Mouse (Mus musculus) midbrain, embryonic 12.5 days (tissue): ENCODE measurements around the gene Gimap4. TPM values are rescaled to one million over a fixed set of nuclear protein-coding genes. Genes with fewer than 3 reads are reported as not detected.

ENCODE experiments used
- ATAC-seq: fragments of 200-750 bp; cut with Nextera tagmentation; 2 replicates; pipeline ENCODE4 v1.8.0; 2017; ENCODE audit warnings: low read depth, moderate TSS enrichment, moderate library complexity; ENCODE audit not compliant: low FRiP score
- H3K27ac ChIP-seq: fragments of 300-500 bp; sonication (generic); replicated peaks from 2 replicates; pipeline ENCODE4 v1.5.1; 2016; ENCODE audit warnings: mild to moderate bottlenecking
- H3K27me3 ChIP-seq: fragments of 300-500 bp; sonication (generic); 2 replicates; pipeline ENCODE4 v1.6.1; 2016; ENCODE audit warnings: mild to moderate bottlenecking
- H3K36me3 ChIP-seq: fragments of 300-500 bp; sonication (generic); 2 replicates; pipeline ENCODE4 v1.6.1; 2016
- H3K4me1 ChIP-seq: fragments of 300-500 bp; sonication (generic); 2 replicates; pipeline ENCODE4 v1.6.1; 2016
- H3K4me2 ChIP-seq: fragments of 300-500 bp; sonication (generic); replicated peaks from 2 replicates; pipeline ENCODE4 v1.6.1; 2016; ENCODE audit warnings: mild to moderate bottlenecking, moderate library complexity
- H3K4me3 ChIP-seq: fragments of 300-500 bp; sonication (generic); 2 replicates; pipeline ENCODE4 v1.5.1; 2016; ENCODE audit warnings: mild to moderate bottlenecking
- H3K9ac ChIP-seq: fragments of 300-500 bp; sonication (generic); replicated peaks from 2 replicates; pipeline ENCODE4 v1.6.1; 2016; ENCODE audit warnings: mild to moderate bottlenecking, moderate library complexity
- H3K9me3 ChIP-seq: fragments of 300-500 bp; sonication (generic); 2 replicates; pipeline ENCODE4 v1.6.1; 2016; ENCODE audit warnings: mild to moderate bottlenecking
- WGBS: fragments of 180-500 bp; shearing (Covaris S2); methylation state at CpG from one replicate; pipeline ENCODE4 v1.1.7; 2016; 5-methylcytosine and 5-hydroxymethylcytosine counted together
- polyA plus RNA-seq: library from polyadenylated mRNA; unstranded; fragments of >200 nt; fragmentation: Nextera tagmentation; extraction: Ambion mirVana; gene quantifications from 2 replicates; pipeline ENCODE4 v1.2.1, GENCODE M21; 2016

The Gimap4 gene
- polyA plus RNA-seq, 1 experiment from 2014 or later, result 2.3 TPM

DNA sequence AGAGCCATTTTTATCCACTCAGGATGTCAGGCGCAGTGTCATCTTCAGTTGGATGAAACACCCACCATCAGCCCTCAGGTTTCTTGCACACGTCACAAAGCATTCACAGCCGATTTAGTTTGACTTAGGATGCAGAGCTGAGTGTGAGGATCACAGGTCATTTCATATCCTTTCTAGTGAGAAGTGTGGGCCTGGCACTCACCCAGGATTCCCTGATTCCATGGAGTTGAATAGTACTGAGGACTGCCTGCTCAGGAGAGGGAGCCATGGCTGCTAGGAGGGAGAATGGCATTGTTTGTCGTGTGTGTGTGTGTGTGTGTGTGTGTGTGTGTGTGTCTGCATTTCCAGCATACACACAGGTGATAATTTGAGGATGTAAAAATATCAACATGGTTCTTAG is 36.0 kb downstream of the Gimap4 start:
- Histone ChIP-seq H3K4me1 (peaks cover 1% of the 10 kb centered on the region; the same call in 1 of the 2 replicates), H3K9me3 (no peaks in the 10 kb centered on the region), H3K36me3 (no peaks in the 10 kb centered on the region), H3K9ac (no peak overlapping the region), H3K27ac (no peak overlapping the region), H3K4me2 (no peak overlapping the region), H3K27me3 (no peaks in the 10 kb centered on the region), H3K4me3 (no peak overlapping the region)
- no peak for ATAC-seq
- 90% methylated on average over 4 of the region's 4 CpGs for WGBS

- H3K27me3 ChIP-seq, result no peaks in the 10 kb centered on the region
- 91% methylated on average over 8 of the region's 8 CpGs for WGBS
- H3K9me3 ChIP-seq, result no peaks in the 10 kb centered on the region
- no peak for ATAC-seq
- H3K4me2 ChIP-seq, result no peak overlapping the region
- no peak overlapping the region for H3K27ac ChIP-seq
- no peak overlapping the region for H3K4me3 ChIP-seq
- no peak overlapping the region for H3K9ac ChIP-seq
- no peaks in the 10 kb centered on the region for H3K36me3 ChIP-seq
- peaks cover 5% of the 10 kb centered on the region; the same call in 1 of the 2 replicates for H3K4me1 ChIP-seq
These were observed 39.1 kb downstream of the Gimap4 start for GRCm38 (mm10) chr6:48723468-48723867.

- no CpG with 5 or more reads among the region's 1 CpGs for WGBS
- ATAC-seq, result no peak
These were observed 41.1 kb downstream of the Gimap4 start for GRCm38 (mm10) chr6:48725476-48725875.

DNA sequence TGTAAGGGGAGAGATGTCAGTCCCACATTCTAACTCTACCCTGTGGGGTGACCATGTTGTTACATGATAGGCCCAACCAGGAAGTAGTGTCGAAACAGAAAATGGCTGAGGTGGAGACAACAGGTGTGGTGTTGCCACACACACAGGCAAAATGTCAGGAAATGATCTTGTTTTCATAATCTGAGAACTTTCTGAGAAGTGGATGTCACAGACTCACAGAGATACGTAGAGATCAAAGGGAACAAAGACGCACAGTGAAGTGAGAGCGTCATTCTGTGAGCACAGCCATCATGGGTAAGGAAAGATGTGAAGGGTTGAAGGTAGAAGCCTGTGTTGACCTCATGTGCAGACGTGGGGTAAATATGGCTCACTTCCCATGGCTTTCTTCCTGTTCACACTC is 43.4 kb downstream of the Gimap4 start:
- Histone ChIP-seq H3K4me2 (no peak overlapping the region), H3K36me3 (no peaks in the 10 kb centered on the region), H3K4me1 (peaks cover 5% of the 10 kb centered on the region; the same call in 1 of the 2 replicates), H3K27me3 (no peaks in the 10 kb centered on the region), H3K4me3 (no peak overlapping the region), H3K9ac (no peak overlapping the region), H3K9me3 (no peaks in the 10 kb centered on the region), H3K27ac (no peak overlapping the region)
- 90% methylated on average over 5 of the region's 5 CpGs for WGBS
- ATAC-seq, result no peak

More at GRCm38 (mm10) chr6:48725476-48725875, 41.1 kb downstream of the Gimap4 start:
- no peaks in the 10 kb centered on the region for H3K27me3 ChIP-seq
- H3K9ac ChIP-seq, result no peak overlapping the region
- no peak overlapping the region for H3K4me2 ChIP-seq
- H3K4me1 ChIP-seq, result peaks cover 5% of the 10 kb centered on the region; the same call in 1 of the 2 replicates
- no peaks in the 10 kb centered on the region for H3K36me3 ChIP-seq
- H3K4me3 ChIP-seq, result no peak overlapping the region
- H3K27ac ChIP-seq, result no peak overlapping the region
- H3K9me3 ChIP-seq, result no peaks in the 10 kb centered on the region

DNA sequence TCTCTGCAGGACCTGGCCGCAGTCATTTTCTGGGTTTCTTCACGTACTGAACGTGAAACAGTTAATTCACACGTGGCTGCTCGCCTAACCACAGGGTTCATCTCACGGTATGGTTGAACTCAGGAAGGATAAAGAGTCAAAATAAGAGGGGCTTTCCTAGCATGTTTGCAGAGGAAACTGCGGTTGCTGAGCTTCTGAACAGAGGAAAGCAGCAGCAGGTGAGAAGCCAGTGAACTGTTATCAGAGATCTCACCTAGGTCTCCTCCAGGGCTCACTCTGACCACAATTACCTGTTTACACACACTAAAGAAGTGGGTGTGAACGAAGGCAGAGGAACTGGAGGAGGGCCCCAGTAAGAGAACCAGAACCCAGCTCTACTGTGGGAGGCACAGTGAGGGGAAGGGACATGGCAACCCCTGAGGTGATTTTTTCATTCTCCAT is 48.5 kb downstream of the Gimap4 start:
- no peaks in the 10 kb centered on the region for H3K4me1 ChIP-seq
- no peaks in the 10 kb centered on the region for H3K36me3 ChIP-seq
- 60% methylated on average over 8 of the region's 8 CpGs for WGBS
- no peak overlapping the region for H3K27ac ChIP-seq
- H3K9me3 ChIP-seq, result no peaks in the 10 kb centered on the region
- no peak overlapping the region for H3K4me2 ChIP-seq
- H3K4me3 ChIP-seq, result no peak overlapping the region
- H3K9ac ChIP-seq, result no peak overlapping the region
- no peak for ATAC-seq
- no peaks in the 10 kb centered on the region for H3K27me3 ChIP-seq

DNA sequence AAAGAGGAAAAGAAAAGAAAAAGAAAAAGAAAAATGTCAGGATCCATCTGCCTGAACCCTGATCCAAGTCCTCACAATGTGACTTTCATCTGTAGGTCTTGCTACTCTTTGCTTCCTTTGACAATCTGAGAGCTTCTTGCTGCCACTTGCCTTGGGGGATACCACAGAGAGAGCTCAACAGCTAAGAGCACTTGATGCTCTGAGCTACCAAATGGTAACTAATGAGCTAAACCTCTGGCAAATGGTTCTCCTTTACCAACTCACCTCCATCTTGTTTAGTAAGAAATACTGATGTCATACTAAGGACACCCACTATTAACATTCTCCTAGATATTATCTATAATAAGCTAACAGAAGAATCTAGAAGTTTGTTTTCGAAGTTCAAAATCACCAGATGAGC is 49.3 kb downstream of the Gimap4 start:
- H3K36me3 ChIP-seq, result no peaks in the 10 kb centered on the region
- ATAC-seq, result no peak
- no peak overlapping the region for H3K9ac ChIP-seq
- no peak overlapping the region for H3K27ac ChIP-seq
- H3K4me1 ChIP-seq, result no peaks in the 10 kb centered on the region
- no peak overlapping the region for H3K4me3 ChIP-seq
- 74% methylated on average over 1 of the region's 1 CpGs for WGBS
- no peaks in the 10 kb centered on the region for H3K9me3 ChIP-seq
- no peaks in the 10 kb centered on the region for H3K27me3 ChIP-seq
- H3K4me2 ChIP-seq, result no peak overlapping the region

DNA sequence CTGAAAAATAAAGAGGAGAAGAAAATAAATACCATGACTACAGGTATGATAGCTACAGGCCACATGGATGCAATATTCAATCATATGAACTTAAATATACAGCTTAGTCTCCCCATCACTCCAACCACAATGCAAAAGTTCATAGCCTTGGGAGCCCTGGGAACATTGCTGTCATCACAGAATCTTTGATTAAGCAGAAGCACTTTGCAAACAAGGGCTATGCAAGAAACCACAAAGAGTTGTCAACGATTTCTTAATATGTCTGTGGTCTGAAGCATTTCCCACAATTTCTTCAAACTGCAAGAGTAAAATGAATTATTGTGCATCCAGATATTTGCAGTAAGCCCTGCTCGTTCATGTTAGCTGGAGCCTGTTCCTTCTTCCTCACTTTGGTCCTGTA is 52.7 kb downstream of the Gimap4 start:
- no peak overlapping the region for H3K27ac ChIP-seq
- no peak overlapping the region for H3K9ac ChIP-seq
- H3K4me3 ChIP-seq, result no peak overlapping the region
- no peak overlapping the region for H3K4me2 ChIP-seq
- no peaks in the 10 kb centered on the region for H3K36me3 ChIP-seq
- H3K9me3 ChIP-seq, result no peaks in the 10 kb centered on the region
- WGBS, result 77% methylated on average over 2 of the region's 2 CpGs
- peaks cover 14% of the 10 kb centered on the region for H3K27me3 ChIP-seq
- H3K4me1 ChIP-seq, result no peaks in the 10 kb centered on the region
- no peak for ATAC-seq

DNA sequence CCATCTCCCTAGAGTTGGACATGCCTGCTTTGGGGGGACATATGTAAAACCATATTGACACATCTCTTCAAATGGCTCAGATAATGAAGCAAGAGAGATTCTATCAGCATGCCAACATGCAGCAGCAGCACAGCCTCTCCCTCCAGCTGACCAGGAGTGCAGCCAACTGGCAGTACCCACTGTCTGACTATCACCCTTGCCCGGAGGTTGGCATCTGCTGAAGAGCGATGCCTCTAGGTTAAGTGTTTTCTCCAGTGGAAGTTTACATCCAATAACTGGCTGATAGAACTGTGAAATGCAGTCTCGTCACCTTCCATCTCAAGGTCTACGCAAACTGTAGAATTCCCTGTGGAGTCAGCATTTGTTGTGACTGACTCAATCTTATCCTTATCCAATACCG is 53.3 kb downstream of the Gimap4 start:
- Histone ChIP-seq H3K27me3 (peaks cover 20% of the 10 kb centered on the region), H3K4me2 (no peak overlapping the region), H3K27ac (no peak overlapping the region), H3K4me3 (no peak overlapping the region), H3K36me3 (no peaks in the 10 kb centered on the region), H3K9me3 (no peaks in the 10 kb centered on the region), H3K9ac (no peak overlapping the region), H3K4me1 (peaks cover 2% of the 10 kb centered on the region; the same call in 1 of the 2 replicates)
- ATAC-seq, result no peak
- 91% methylated on average over 5 of the region's 5 CpGs for WGBS

GRCm38 (mm10) chr6:48738961-48739779 is 54.8 kb downstream of the Gimap4 start, which contains the start of gene Gimap1:
TSS of gene Gimap1 (plus strand) at chr6:48739054.
- 82% methylated on average over 15 of the region's 15 CpGs for WGBS

GRCm38 (mm10) chr6:48739780-48740055 is 55.4 kb downstream of the Gimap4 start:
- H3K36me3 ChIP-seq, result no peaks in the 10 kb centered on the region
- H3K4me3 ChIP-seq, result no peak overlapping the region
- no peak overlapping the region for H3K4me2 ChIP-seq
- H3K9ac ChIP-seq, result no peak overlapping the region
- H3K9me3 ChIP-seq, result no peaks in the 10 kb centered on the region
- 89% methylated on average over 3 of the region's 3 CpGs for WGBS
- ATAC-seq, result no peak
- H3K4me1 ChIP-seq, result peaks cover 6% of the 10 kb centered on the region; the same call in 1 of the 2 replicates
- no peak overlapping the region for H3K27ac ChIP-seq
- peaks cover 36% of the 10 kb centered on the region for H3K27me3 ChIP-seq

More at GRCm38 (mm10) chr6:48738961-48739779, 54.8 kb downstream of the Gimap4 start, which contains the start of gene Gimap1:
- no peak within 1 kb of the TSS for H3K4me3 ChIP-seq
- no peaks in the 10 kb centered on the region for H3K9me3 ChIP-seq
- no peak within 1 kb of the TSS for H3K4me2 ChIP-seq
- ATAC-seq, result no peak
- no peaks in the 10 kb centered on the region for H3K36me3 ChIP-seq
- H3K9ac ChIP-seq, result no peak within 1 kb of the TSS
- H3K27me3 ChIP-seq, result peaks cover 34% of the 10 kb centered on the region
- no peak within 1 kb of the TSS for H3K27ac ChIP-seq
- H3K4me1 ChIP-seq, result peaks cover 6% of the 10 kb centered on the region; the same call in 1 of the 2 replicates

GRCm38 (mm10) chr6:48740501-48741169 is 56.3 kb downstream of the Gimap4 start:
- no peak for ATAC-seq
- Histone ChIP-seq H3K9ac (no peak overlapping the region), H3K4me3 (no peak overlapping the region), H3K27ac (no peak overlapping the region), H3K9me3 (no peaks in the 10 kb centered on the region), H3K4me2 (no peak overlapping the region), H3K4me1 (peaks cover 6% of the 10 kb centered on the region; the same call in 1 of the 2 replicates), H3K27me3 (peaks cover 38% of the 10 kb centered on the region), H3K36me3 (no peaks in the 10 kb centered on the region)
- WGBS, result 75% methylated on average over 3 of the region's 3 CpGs

DNA sequence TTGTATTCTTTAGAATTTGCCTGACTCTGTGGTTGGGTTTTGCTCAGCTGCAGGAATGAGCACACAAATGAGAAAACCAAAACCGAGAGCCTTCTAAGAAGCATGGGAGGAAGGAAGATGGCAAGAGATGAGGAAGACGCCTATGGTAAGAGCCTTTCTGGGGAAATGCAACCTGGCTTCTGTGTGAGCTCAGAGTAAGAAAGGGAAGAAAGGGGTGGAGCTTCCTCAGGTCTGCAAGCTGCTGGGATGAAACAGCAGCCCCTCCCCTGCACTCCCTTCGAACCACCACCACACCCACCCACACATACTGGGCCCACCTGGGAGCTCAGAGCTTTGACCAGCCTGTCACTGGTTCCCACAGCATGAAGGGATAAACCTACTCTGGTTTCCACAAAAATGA is 56.9 kb downstream of the Gimap4 start:
- Histone ChIP-seq H3K4me3 (no peak overlapping the region), H3K36me3 (no peaks in the 10 kb centered on the region), H3K27ac (no peak overlapping the region), H3K9me3 (no peaks in the 10 kb centered on the region), H3K4me1 (peaks cover 8% of the 10 kb centered on the region; the same call in 1 of the 2 replicates), H3K27me3 (peaks cover 44% of the 10 kb centered on the region), H3K9ac (no peak overlapping the region), H3K4me2 (no peak overlapping the region)
- 30% methylated on average over 3 of the region's 3 CpGs for whole genome bisulfite sequencing
- no peak for ATAC-seq
